Mouse (Mus musculus) hindbrain, embryonic 16.5 days (tissue): Measurements from ENCODE around the gene Uvrag. TPM values are rescaled to one million over a fixed set of nuclear protein-coding genes. Genes with fewer than 3 reads are reported as not detected.

Source experiments
- ATAC-seq: fragments of 200-750 bp; cut with Nextera tagmentation; 2 replicates; pipeline ENCODE4 v1.8.0; 2017; ENCODE audit warnings: moderate TSS enrichment, moderate library complexity
- H3K27ac ChIP-seq: fragments of 300-500 bp; sonication (generic); 2 replicates; pipeline ENCODE4 v1.5.1; 2014; ENCODE audit warnings: low read depth, mild to moderate bottlenecking, control low read depth, low read length, moderate library complexity
- H3K27me3 ChIP-seq: fragments of 300-500 bp; sonication (generic); replicated peaks from 2 replicates; pipeline ENCODE4 v1.6.1; 2014; ENCODE audit warnings: low read length; ENCODE audit not compliant: control insufficient read depth, insufficient read depth
- H3K36me3 ChIP-seq: fragments of 300-500 bp; sonication (generic); 2 replicates; pipeline ENCODE4 v1.6.1; 2014; ENCODE audit warnings: mild to moderate bottlenecking, low read length, moderate library complexity, mixed read lengths; ENCODE audit not compliant: control insufficient read depth, insufficient read depth
- H3K4me1 ChIP-seq: fragments of 300-500 bp; sonication (generic); 2 replicates; pipeline ENCODE4 v1.6.1; 2014; ENCODE audit warnings: low read depth, low read length; ENCODE audit not compliant: control insufficient read depth, insufficient read depth
- H3K4me2 ChIP-seq: fragments of 300-500 bp; sonication (generic); 2 replicates; pipeline ENCODE4 v1.6.1; 2014; ENCODE audit warnings: mild to moderate bottlenecking, low read length, control low read depth, moderate library complexity
- H3K4me3 ChIP-seq: fragments of 300-500 bp; sonication (generic); 2 replicates; pipeline ENCODE4 v1.5.1; 2014; ENCODE audit warnings: mild to moderate bottlenecking, low read length, control low read depth, moderate library complexity
- H3K9ac ChIP-seq: fragments of 300-500 bp; sonication (generic); 2 replicates; pipeline ENCODE4 v1.6.1; 2014; ENCODE audit warnings: low read depth, mild to moderate bottlenecking, control low read depth, low read length, moderate library complexity
- H3K9me3 ChIP-seq: fragments of 300-500 bp; sonication (generic); 2 replicates; pipeline ENCODE4 v1.6.1; 2014; ENCODE audit warnings: mild to moderate bottlenecking, low read length, moderate library complexity; ENCODE audit not compliant: control insufficient read depth
- WGBS: fragments of 180-500 bp; shearing (Covaris S2); extraction: QIAGEN DNeasy Blood & Tissue Kit; methylation state at CpG from one replicate; pipeline ENCODE4 v1.1.7; 2014; 5-methylcytosine and 5-hydroxymethylcytosine counted together
- polyA plus RNA-seq: library from polyadenylated mRNA; unstranded; fragments of >200 nt; fragmentation: Nextera tagmentation; extraction: Ambion mirVana; gene quantifications from 2 replicates; pipeline ENCODE4 v1.2.1, GENCODE M21; 2015

Gene Uvrag
- polyA plus RNA-seq, 1 experiment from 2014 or later, result 14.4 TPM

DNA sequence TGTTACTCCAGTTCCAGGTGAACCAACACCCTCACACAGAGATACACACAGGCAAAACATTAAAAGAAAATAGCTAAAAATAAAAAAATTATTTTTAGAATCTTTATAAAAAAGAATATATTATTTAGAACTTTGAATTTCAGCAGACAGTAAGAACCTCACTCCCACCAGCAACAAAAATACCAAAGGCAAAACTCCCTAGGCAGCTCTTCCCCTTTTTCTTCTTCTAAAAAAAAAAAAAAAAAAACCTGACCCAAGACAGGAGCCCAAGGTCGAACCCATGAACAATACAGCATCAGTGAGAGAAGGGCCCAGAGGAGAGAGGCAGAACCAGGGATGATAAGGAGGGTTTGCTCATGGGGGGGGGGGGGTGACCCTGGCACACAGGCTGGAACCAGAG lies 8.1 kb upstream of the Uvrag start:
- 80% methylated on average over 1 of the region's 1 CpGs for WGBS
- H3K36me3 ChIP-seq, result no peaks in the 10 kb centered on the region
- no peak overlapping the region for H3K27ac ChIP-seq
- no peaks in the 10 kb centered on the region for H3K9me3 ChIP-seq
- H3K27me3 ChIP-seq, result no peaks in the 10 kb centered on the region
- no peak overlapping the region for H3K4me2 ChIP-seq
- no peaks in the 10 kb centered on the region for H3K4me1 ChIP-seq
- H3K4me3 ChIP-seq, result no peak overlapping the region
- H3K9ac ChIP-seq, result no peak overlapping the region
- ATAC-seq, result no peak

DNA sequence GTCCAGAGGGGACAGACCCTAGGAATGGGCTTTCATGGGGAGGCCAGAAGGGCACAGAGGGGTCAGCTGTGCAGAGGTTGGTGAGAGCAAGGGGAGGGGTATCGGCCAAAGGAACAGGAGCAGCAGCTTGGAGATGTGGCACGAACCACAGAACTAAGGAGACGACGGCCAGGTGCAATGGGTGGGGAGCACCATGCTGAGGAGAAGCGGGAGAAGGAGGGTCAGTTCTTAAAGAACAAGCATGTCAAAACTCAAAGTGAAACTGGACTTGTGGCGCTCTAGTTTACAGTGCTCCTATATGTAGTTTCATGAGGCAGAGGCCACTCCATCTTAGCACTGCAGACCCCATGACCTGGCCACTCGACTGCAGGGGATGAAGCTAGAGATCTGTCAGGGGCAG lies 6.6 kb upstream of the Uvrag start:
- Histone ChIP-seq H3K27ac (no peak overlapping the region), H3K4me3 (no peak overlapping the region), H3K4me1 (no peaks in the 10 kb centered on the region), H3K27me3 (no peaks in the 10 kb centered on the region), H3K9ac (no peak overlapping the region), H3K4me2 (no peak overlapping the region), H3K36me3 (no peaks in the 10 kb centered on the region), H3K9me3 (no peaks in the 10 kb centered on the region)
- 86% methylated on average over 7 of the region's 7 CpGs for WGBS
- ATAC-seq, result no peak

- no peak overlapping the region for H3K9ac ChIP-seq
- peaks cover 6% of the 10 kb centered on the region for H3K4me1 ChIP-seq
- no peak overlapping the region for H3K4me3 ChIP-seq
- WGBS, result 77% methylated on average over 7 of the region's 7 CpGs
- no peak for ATAC-seq
- H3K27me3 ChIP-seq, result no peaks in the 10 kb centered on the region
- no peaks in the 10 kb centered on the region for H3K9me3 ChIP-seq
- no peak overlapping the region for H3K4me2 ChIP-seq
- no peak overlapping the region for H3K27ac ChIP-seq
- no peaks in the 10 kb centered on the region for H3K36me3 ChIP-seq
These were observed 6.0 kb upstream of the Uvrag start for GRCm38 (mm10) chr7:99146906-99147305.

GRCm38 (mm10) chr7:99146011-99146410 lies 5.1 kb upstream of the Uvrag start:
- Histone ChIP-seq H3K4me3 (no peak overlapping the region), H3K36me3 (no peaks in the 10 kb centered on the region), H3K9me3 (no peaks in the 10 kb centered on the region), H3K27me3 (no peaks in the 10 kb centered on the region), H3K4me1 (peaks cover 8% of the 10 kb centered on the region), H3K27ac (no peak overlapping the region), H3K9ac (no peak overlapping the region), H3K4me2 (no peak overlapping the region)
- ATAC-seq, result no peak
- WGBS, result 61% methylated on average over 7 of the region's 7 CpGs

- H3K9ac ChIP-seq, result no peak overlapping the region
- ATAC-seq, result no peak
- H3K4me2 ChIP-seq, result no peak overlapping the region
- H3K4me1 ChIP-seq, result peaks cover 11% of the 10 kb centered on the region
- H3K9me3 ChIP-seq, result no peaks in the 10 kb centered on the region
- H3K4me3 ChIP-seq, result no peak overlapping the region
- H3K27ac ChIP-seq, result no peak overlapping the region
- H3K36me3 ChIP-seq, result no peaks in the 10 kb centered on the region
- H3K27me3 ChIP-seq, result no peaks in the 10 kb centered on the region
- 68% methylated on average over 11 of the region's 11 CpGs for WGBS
These were observed 3.7 kb upstream of the Uvrag start for GRCm38 (mm10) chr7:99144616-99145015.

DNA sequence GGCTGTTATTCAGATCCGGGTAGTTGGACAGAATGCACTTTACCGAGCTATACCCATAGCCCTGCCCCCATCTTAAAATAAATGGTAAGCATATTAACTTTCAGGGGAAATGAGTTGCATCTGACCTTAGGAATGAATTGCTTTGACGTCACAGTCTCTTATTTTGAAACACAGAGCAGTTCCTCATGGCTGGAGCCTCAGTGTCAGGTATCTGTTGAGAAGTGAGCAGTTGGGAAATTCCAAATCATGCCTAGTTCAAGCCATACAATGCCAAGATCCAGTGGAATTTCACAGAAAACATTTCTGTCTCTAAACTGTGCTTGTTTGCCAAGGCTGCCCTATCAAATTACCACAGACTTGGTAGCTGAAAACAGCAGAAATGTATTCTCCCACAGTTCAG lies 2.3 kb upstream of the Uvrag start:
- no peak for ATAC-seq
- 83% methylated on average over 3 of the region's 3 CpGs for WGBS
- H3K27me3 ChIP-seq, result no peaks in the 10 kb centered on the region
- no peak overlapping the region for H3K9ac ChIP-seq
- no peak overlapping the region for H3K4me2 ChIP-seq
- no peaks in the 10 kb centered on the region for H3K9me3 ChIP-seq
- H3K36me3 ChIP-seq, result no peaks in the 10 kb centered on the region
- no peak overlapping the region for H3K4me3 ChIP-seq
- peaks cover 17% of the 10 kb centered on the region for H3K4me1 ChIP-seq
- H3K27ac ChIP-seq, result no peak overlapping the region

DNA sequence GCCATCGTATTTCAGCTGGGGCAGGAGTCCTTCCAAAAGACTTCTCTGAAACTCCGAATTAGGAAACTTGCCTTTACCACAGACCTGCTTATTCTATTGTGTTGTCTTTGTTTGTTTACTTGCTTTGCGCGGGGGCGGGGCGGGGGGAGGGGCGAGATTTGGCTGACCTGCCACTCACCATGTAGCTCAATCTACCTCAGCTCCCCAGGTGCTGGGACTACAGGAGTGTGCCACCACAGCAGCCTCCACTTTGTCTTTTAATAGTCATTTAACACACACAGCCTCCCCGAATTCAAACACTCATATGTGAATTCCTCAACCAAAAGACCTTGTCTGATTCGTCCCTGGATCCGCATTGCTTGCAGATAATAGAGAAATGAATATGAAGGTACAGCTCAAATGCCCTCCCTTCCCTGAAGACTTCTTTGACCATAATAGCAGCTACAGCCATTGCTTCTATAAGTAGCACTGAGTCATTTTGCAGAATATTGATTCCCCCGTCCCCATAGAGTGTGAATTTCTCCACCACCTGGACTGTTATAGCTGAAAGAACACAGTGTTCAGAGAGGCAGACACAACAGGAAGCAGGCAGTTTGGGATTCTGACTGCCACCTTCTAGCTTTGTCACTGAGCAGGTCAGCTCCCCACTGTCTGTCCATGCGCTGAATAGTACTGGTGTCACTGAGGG lies 1.1 kb upstream of the Uvrag start:
- 33% methylated on average over 12 of the region's 12 CpGs for WGBS
- Histone ChIP-seq H3K9ac (peak overlapping the region; percentile 20), H3K4me2 (peak overlapping the region; percentile 75), H3K4me1 (peaks cover 17% of the 10 kb centered on the region), H3K27me3 (no peaks in the 10 kb centered on the region), H3K4me3 (peak overlapping the region; percentile 95), H3K36me3 (no peaks in the 10 kb centered on the region), H3K9me3 (no peaks in the 10 kb centered on the region), H3K27ac (peak overlapping the region; percentile 37)
- no peak for ATAC-seq

- Histone ChIP-seq H3K4me3 (peak overlapping the region; percentile 95), H3K9me3 (no peaks in the 10 kb centered on the region), H3K4me2 (peak overlapping the region; percentile 67), H3K4me1 (peaks cover 17% of the 10 kb centered on the region), H3K27ac (peak overlapping the region; percentile 88), H3K27me3 (no peaks in the 10 kb centered on the region), H3K36me3 (no peaks in the 10 kb centered on the region), H3K9ac (peak overlapping the region; percentile 88)
- 1% methylated on average over 27 of the region's 39 CpGs for WGBS
- ATAC-seq, result no peak; the same call in 1 of the 2 replicates
These were observed 430 bp downstream of the Uvrag start for GRCm38 (mm10) chr7:99140511-99140910.

GRCm38 (mm10) chr7:99139841-99140491 lies 975 bp downstream of the Uvrag start:
- Histone ChIP-seq H3K27me3 (no peaks in the 10 kb centered on the region), H3K4me1 (peaks cover 17% of the 10 kb centered on the region), H3K9ac (peak overlapping the region; percentile 88), H3K4me3 (peak overlapping the region; percentile 95), H3K4me2 (peak overlapping the region; percentile 67), H3K36me3 (no peaks in the 10 kb centered on the region), H3K27ac (no peak overlapping the region; the same call in 1 of the 2 replicates), H3K9me3 (no peaks in the 10 kb centered on the region)
- no peak for ATAC-seq
- WGBS, result under 1% methylated on average over 13 of the region's 13 CpGs
